9 mouse cellular contexts compared by ENCODE assay signal in genomic region chr19:41597170-41597894, GRCm38 (mm10). TPM values are rescaled to one million over a fixed set of nuclear protein-coding genes. Genes with fewer than 3 reads are reported as not detected.
DNase-seq lines count a peak whose midpoint lies in the region; ATAC-seq lines count a peak whose summit lies in the region.
"Had no signal": no experiment of that assay in that cellular context is flagged by ENCODE, and none has a peak within 500 bp of the region (broad histone marks: within the 10 kb centered on the region; RNA-seq: fewer than 3 reads in every experiment).

No protein-coding gene starts in this region.

- 71% methylated on average over 6 of the region's 6 CpGs for WGBS in heart, embryonic 11.5 days (ENCODE audit: insufficient replicate concordance)
- WGBS in heart, embryonic 12.5 days: 77% methylated on average over 6 of the region's 6 CpGs
- WGBS in midbrain, embryonic 10.5 days: 86% methylated on average over 6 of the region's 6 CpGs
- WGBS in midbrain, embryonic 15.5 days: 87% methylated on average over 6 of the region's 6 CpGs

- no peaks in the 10 kb centered on the region for H3K27me3 ChIP-seq in heart, embryonic 11.5 days (ENCODE audit: control insufficient read depth, insufficient read depth, low read length)
- 0 out of 2 replicates have a peak, but pooled peaks cover 3% of the 10 kb centered on the region for H3K27me3 ChIP-seq in heart, embryonic 12.5 days (replicated peaks)
- no peaks in the 10 kb centered on the region for H3K27me3 ChIP-seq in midbrain, embryonic 10.5 days (ENCODE audit: low read depth, poor library complexity, severe bottlenecking)
- H3K27me3 ChIP-seq in midbrain, embryonic 15.5 days (replicated peaks): no peaks in the 10 kb centered on the region
- H3K27me3 ChIP-seq: limb, embryonic 12.5 days had no signal

- H3K9ac ChIP-seq in heart, embryonic 11.5 days (ENCODE audit: low read depth, low read length): no peak overlapping the region
- no peak overlapping the region for H3K9ac ChIP-seq in heart, embryonic 12.5 days
- no peak overlapping the region for H3K9ac ChIP-seq in midbrain, embryonic 15.5 days
- H3K9ac ChIP-seq: limb, embryonic 12.5 days had no signal

- no peaks in the 10 kb centered on the region for H3K9me3 ChIP-seq in heart, embryonic 11.5 days (replicated peaks; ENCODE audit: control insufficient read depth, low read length)
- H3K9me3 ChIP-seq in heart, embryonic 12.5 days (replicated peaks): no peaks in the 10 kb centered on the region
- no peaks in the 10 kb centered on the region for H3K9me3 ChIP-seq in midbrain, embryonic 10.5 days (replicated peaks)
- H3K9me3 ChIP-seq in midbrain, embryonic 15.5 days: no peaks in the 10 kb centered on the region
- H3K9me3 ChIP-seq: limb, embryonic 12.5 days had no signal

- H3K4me3 ChIP-seq in heart, embryonic 11.5 days (ENCODE audit: low read depth, low read length): no peak overlapping the region
- no peak overlapping the region for H3K4me3 ChIP-seq in heart, embryonic 12.5 days
- no peak overlapping the region for H3K4me3 ChIP-seq in midbrain, embryonic 10.5 days
- H3K4me3 ChIP-seq in midbrain, embryonic 15.5 days: no peak overlapping the region
- H3K4me3 ChIP-seq: limb, embryonic 12.5 days had no signal

- DNase-seq in heart, adult 11 months: peak; percentile 94
- peak; percentile 75 for DNase-seq in NIH3T3 (ENCODE audit: low read depth)
- no peak for DNase-seq in midbrain, embryonic 10.5 days (ENCODE audit: low spot score)
- DNase-seq in right cerebral cortex, postnatal 25 days: no peak

- H3K36me3 ChIP-seq in heart, embryonic 11.5 days (ENCODE audit: control insufficient read depth, insufficient read depth, low read length): no peaks in the 10 kb centered on the region; the same call in 1 of the 2 replicates
- H3K36me3 ChIP-seq in heart, embryonic 12.5 days: no peaks in the 10 kb centered on the region
- H3K36me3 ChIP-seq in midbrain, embryonic 10.5 days: peaks cover 11% of the 10 kb centered on the region; the same call in 1 of the 2 replicates
- no peaks in the 10 kb centered on the region for H3K36me3 ChIP-seq in midbrain, embryonic 15.5 days (replicated peaks)
- H3K36me3 ChIP-seq: limb, embryonic 12.5 days had no signal

- H3K27ac ChIP-seq in heart, embryonic 11.5 days (ENCODE audit: low read depth, low read length): no peak overlapping the region
- peak overlapping the region; percentile 10; the same call in 1 of the 2 replicates for H3K27ac ChIP-seq in heart, embryonic 12.5 days (ENCODE audit: poor library complexity, severe bottlenecking)
- H3K27ac ChIP-seq in midbrain, embryonic 10.5 days (replicated peaks): no peak overlapping the region
- no peak overlapping the region for H3K27ac ChIP-seq in midbrain, embryonic 15.5 days
- H3K27ac ChIP-seq: limb, embryonic 12.5 days had no signal

- peaks cover 13% of the 10 kb centered on the region for H3K4me1 ChIP-seq in heart, embryonic 11.5 days (ENCODE audit: control insufficient read depth, insufficient read depth, low read length)
- peaks cover 21% of the 10 kb centered on the region for H3K4me1 ChIP-seq in heart, embryonic 12.5 days (replicated peaks)
- H3K4me1 ChIP-seq in midbrain, embryonic 10.5 days: peaks cover 15% of the 10 kb centered on the region
- no peaks in the 10 kb centered on the region for H3K4me1 ChIP-seq in midbrain, embryonic 15.5 days
- H3K4me1 ChIP-seq: limb, embryonic 12.5 days had no signal

- no peak for ATAC-seq in heart, embryonic 11.5 days (replicated peaks; ENCODE audit: insufficient number of reproducible peaks, low FRiP score, low TSS enrichment)
- no peak for ATAC-seq in heart, embryonic 12.5 days (ENCODE audit: insufficient number of reproducible peaks, low FRiP score)
- ATAC-seq in megakaryocyte, adult 5-6 weeks (ENCODE audit: poor library complexity, severe bottlenecking): peak; percentile 93
- no peak for ATAC-seq in midbrain, embryonic 15.5 days (replicated peaks)

- no peak overlapping the region for H3K4me2 ChIP-seq in heart, embryonic 11.5 days
- no peak overlapping the region for H3K4me2 ChIP-seq in heart, embryonic 12.5 days
- no peak overlapping the region for H3K4me2 ChIP-seq in midbrain, embryonic 15.5 days
- H3K4me2 ChIP-seq: limb, embryonic 12.5 days had no signal

RNA-seq across cellular contexts. Expression of gene Gm340, which starts 15.2 kb away (rescaled TPM):
- 3.1 and 3.7 TPM in 2 replicates for polyA plus RNA-seq in heart, embryonic 11.5 days (2014; fragmentation: Nextera tagmentation; extraction: Ambion mirVana)
- polyA plus RNA-seq in heart, embryonic 12.5 days (2016; fragmentation: Nextera tagmentation; extraction: Ambion mirVana): 2.8 and 2.9 TPM in 2 replicates
- 9.5 and 11.2 TPM in 2 replicates for total RNA-seq in megakaryocyte, adult 5-6 weeks (2015)
- 7.6 and 10.8 TPM in 2 replicates for total RNA-seq in megakaryocyte, adult 5-6 weeks (2017)
- 2.4 and 2.8 TPM in 2 replicates for polyA plus RNA-seq in midbrain, embryonic 10.5 days (2016; fragmentation: Nextera tagmentation; extraction: Ambion mirVana)
- polyA plus RNA-seq in midbrain, embryonic 15.5 days (2015; fragmentation: Nextera tagmentation; extraction: Ambion mirVana): 2.5 and 2.6 TPM in 2 replicates

Comparison
In these comparisons a context has a peak if more than half of its experiments do, and no peak if none do; other contexts are left out.
1. DNase-seq: peak in heart, adult 11 months (single experiment) and NIH3T3 (single experiment); none in midbrain, embryonic 10.5 days (single experiment) and right cerebral cortex, postnatal 25 days (single experiment).